Mouse (Mus musculus): ENCODE results near the gene Jun.

DNA sequence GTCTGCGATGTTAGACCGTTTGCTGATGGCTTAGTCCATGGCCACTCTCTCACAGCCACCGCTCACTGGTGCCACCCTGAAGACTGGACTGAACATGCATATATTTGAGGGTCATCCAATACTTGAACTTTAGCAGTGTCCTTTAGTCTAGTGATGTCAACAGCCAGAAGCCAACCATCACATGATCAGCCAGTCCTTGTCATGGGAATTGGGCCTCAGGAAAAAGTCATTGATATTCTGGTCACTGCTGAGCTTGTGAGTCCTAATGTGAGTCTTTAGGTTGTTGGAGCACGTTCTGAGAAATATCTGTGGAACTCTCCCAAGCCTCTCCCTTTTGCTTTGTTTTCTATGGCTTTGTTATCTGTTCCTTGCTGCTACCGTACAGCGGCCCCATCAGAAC is 43.3 kb upstream of the Jun start:
- TF ChIP-seq POLR2A (IDR thresholded peaks at IDR 0.05; ENCODE audit: low read depth, low read length) (no peak), CTCF (IDR thresholded peaks at IDR 0.05; ENCODE audit: extremely low read depth, insufficient read depth, insufficient read length, insufficient replicate concordance) (no peak)

Measured in spleen, adult 2 months (tissue).